Mouse (Mus musculus) lung, postnatal 0 days (tissue): ENCODE results near the gene Usp4. TPM values are rescaled to one million over a fixed set of nuclear protein-coding genes. Genes with fewer than 3 reads are reported as not detected.

Experiments used
- ATAC-seq: fragments of 200-750 bp; cut with Nextera tagmentation; 2 replicates; pipeline ENCODE4 v1.8.0; 2017; ENCODE audit warnings: moderate library complexity
- DNase-seq: peaks from one replicate; pipeline ENCODE4 v3.0.0-alpha.2; 2016; ENCODE audit warnings: low spot score
- H3K27ac ChIP-seq: fragments of 300-500 bp; sonication (generic); 2 replicates; pipeline ENCODE4 v1.5.1; 2014; ENCODE audit warnings: antibody characterized with exemption, mild to moderate bottlenecking, low read length, mixed read lengths
- H3K27me3 ChIP-seq: fragments of 300-500 bp; sonication (generic); replicated peaks from 2 replicates; pipeline ENCODE4 v1.6.1; 2014; ENCODE audit warnings: low read length, mixed read lengths; ENCODE audit not compliant: insufficient read depth
- H3K36me3 ChIP-seq: fragments of 300-500 bp; sonication (generic); 2 replicates; pipeline ENCODE4 v1.6.1; 2014; ENCODE audit warnings: low read length, mixed read lengths; ENCODE audit not compliant: insufficient read depth
- H3K4me1 ChIP-seq: fragments of 300-500 bp; sonication (generic); 2 replicates; pipeline ENCODE4 v1.6.1; 2014; ENCODE audit warnings: antibody characterized with exemption, low read depth, low read length, mixed read lengths; ENCODE audit not compliant: insufficient read depth
- H3K4me2 ChIP-seq: fragments of 300-500 bp; sonication (generic); replicated peaks from 2 replicates; pipeline ENCODE4 v1.6.1; 2014; ENCODE audit warnings: low read depth, mild to moderate bottlenecking, low read length, moderate library complexity, mixed read lengths
- H3K4me3 ChIP-seq: fragments of 300-500 bp; sonication (generic); 2 replicates; pipeline ENCODE4 v1.5.1; 2014; ENCODE audit warnings: low read depth, low read length
- H3K9ac ChIP-seq: fragments of 300-500 bp; sonication (generic); replicated peaks from 2 replicates; pipeline ENCODE4 v1.6.1; 2014; ENCODE audit warnings: low read depth, mild to moderate bottlenecking
- H3K9me3 ChIP-seq: fragments of 300-500 bp; sonication (generic); 2 replicates; pipeline ENCODE4 v1.6.1; 2016; ENCODE audit warnings: low read length, mixed read lengths
- CTCF ChIP-seq: IDR thresholded peaks from 2 replicates; pipeline ENCODE4 v1.5.1; 2016; ENCODE audit warnings: antibody characterized with exemption, mild to moderate bottlenecking
- EP300 ChIP-seq: IDR thresholded peaks from 2 replicates; pipeline ENCODE4 v1.6.1; 2016; ENCODE audit warnings: antibody characterized with exemption, mild to moderate bottlenecking, control low read depth
- WGBS: fragments of 180-500 bp; shearing (Covaris S2); extraction: QIAGEN DNeasy Blood & Tissue Kit; methylation state at CpG from one replicate; pipeline ENCODE4 v1.1.7; 2014; 5-methylcytosine and 5-hydroxymethylcytosine counted together
- polyA plus RNA-seq: library from polyadenylated mRNA; unstranded; fragments of >200 nt; fragmentation: Nextera tagmentation; extraction: Ambion mirVana; gene quantifications from 2 replicates; pipeline ENCODE4 v1.2.1, GENCODE M21; 2015

Gene Usp4
- 61.4 and 66.4 TPM in 2 replicates for polyA plus RNA-seq

- no peaks in the 10 kb centered on the region for H3K9me3 ChIP-seq
- ATAC-seq (peak; percentile 96), DNase-seq (peak; percentile 97)
- TF ChIP-seq CTCF (no peak; the same call in 1 of the 2 replicates), EP300 (no peak)
- H3K27ac ChIP-seq = peak within 1 kb of the TSS; percentile 97
- H3K4me2 ChIP-seq = peak within 1 kb of the TSS; percentile 73
- H3K9ac ChIP-seq = peak within 1 kb of the TSS; percentile 78
- no peaks in the 10 kb centered on the region for H3K27me3 ChIP-seq
- peaks cover 5% of the 10 kb centered on the region for H3K4me1 ChIP-seq
- H3K36me3 ChIP-seq = peaks cover 10% of the 10 kb centered on the region; the same call in 1 of the 2 replicates
- H3K4me3 ChIP-seq = peak within 1 kb of the TSS; percentile 83
- WGBS = under 1% methylated on average over 60 of the region's 75 CpGs
These were observed at the start of gene Usp4 for GRCm38 (mm10) chr9:108347540-108348289. TSS of gene Usp4 (plus strand) at chr9:108347853.

- peaks cover 17% of the 10 kb centered on the region for H3K4me1 ChIP-seq
- WGBS = 45% methylated on average over 3 of the region's 3 CpGs
- no peak overlapping the region for H3K4me3 ChIP-seq
- H3K4me2 ChIP-seq = no peak overlapping the region
- H3K9me3 ChIP-seq = no peaks in the 10 kb centered on the region
- H3K27ac ChIP-seq = peak overlapping the region; percentile 81
- H3K36me3 ChIP-seq = peaks cover 10% of the 10 kb centered on the region; the same call in 1 of the 2 replicates
- TF ChIP-seq CTCF (no peak), EP300 (peak; percentile 73)
- H3K9ac ChIP-seq = no peak overlapping the region
- H3K27me3 ChIP-seq = no peaks in the 10 kb centered on the region
- ATAC-seq (no peak), DNase-seq (peak; percentile 89)
These were observed 45.8 kb upstream of the Usp4 start for GRCm38 (mm10) chr9:108301853-108302252.

- DNase-seq = peak; percentile 32
- peak overlapping the region; percentile 73 for H3K4me2 ChIP-seq
- peak overlapping the region; percentile 96; the same call in 1 of the 2 replicates for H3K9ac ChIP-seq
- H3K36me3 ChIP-seq = peaks cover 10% of the 10 kb centered on the region; the same call in 1 of the 2 replicates
- peak overlapping the region; percentile 79 for H3K4me3 ChIP-seq
- no peaks in the 10 kb centered on the region for H3K27me3 ChIP-seq
- WGBS = 68% methylated on average over 4 of the region's 4 CpGs
- TF ChIP-seq CTCF (no peak), EP300 (no peak)
- ATAC-seq = no peak
- no peaks in the 10 kb centered on the region for H3K9me3 ChIP-seq
- H3K27ac ChIP-seq = peak overlapping the region; percentile 96; the same call in 1 of the 2 replicates
- H3K4me1 ChIP-seq = peaks cover 17% of the 10 kb centered on the region
These were observed 42.9 kb upstream of the Usp4 start for GRCm38 (mm10) chr9:108304716-108305115.

GRCm38 (mm10) chr9:108305170-108305569 lies 42.5 kb upstream of the Usp4 start:
- 0% methylated on average over 1 of the region's 1 CpGs for WGBS
- Histone ChIP-seq H3K4me1 (peaks cover 20% of the 10 kb centered on the region), H3K4me2 (peak overlapping the region; percentile 73), H3K36me3 (peaks cover 10% of the 10 kb centered on the region; the same call in 1 of the 2 replicates), H3K9ac (peak overlapping the region; percentile 96), H3K27ac (peak overlapping the region; percentile 96), H3K27me3 (no peaks in the 10 kb centered on the region), H3K9me3 (no peaks in the 10 kb centered on the region), H3K4me3 (peak overlapping the region; percentile 79)
- TF ChIP-seq CTCF = no peak
- no peak for TF ChIP-seq EP300
- DNase-seq (peak; percentile 17), ATAC-seq (no peak)

GRCm38 (mm10) chr9:108305629-108306520 lies 41.8 kb upstream of the Usp4 start, which contains the start of the genes Rhoa and Tcta:
TSS of gene Rhoa (plus strand) at chr9:108306129.
TSS of gene Tcta (minus strand) at chr9:108306160.
- Histone ChIP-seq H3K4me2 (peak within 1 kb of the TSS; percentile 73), H3K27me3 (no peaks in the 10 kb centered on the region), H3K36me3 (peaks cover 10% of the 10 kb centered on the region; the same call in 1 of the 2 replicates), H3K9ac (peak within 1 kb of the TSS; percentile 98), H3K27ac (peak within 1 kb of the TSS; percentile 100), H3K4me3 (peak within 1 kb of the TSS; percentile 99), H3K9me3 (no peaks in the 10 kb centered on the region), H3K4me1 (peaks cover 24% of the 10 kb centered on the region)
- DNase-seq (peak; percentile 100), ATAC-seq (peak; percentile 92)
- WGBS = under 1% methylated on average over 63 of the region's 81 CpGs
- no peak for TF ChIP-seq EP300
- 0 out of 2 replicates have a peak, but pooled peaks have one; percentile 8 for TF ChIP-seq CTCF
